Mouse (Mus musculus): ENCODE results near the gene Gm4869. TPM values are rescaled to one million over a fixed set of nuclear protein-coding genes. Genes with fewer than 3 reads are reported as not detected.
A peak's percentile ranks its signal among the peaks of the same experiment; 100 is the strongest.
"Not testable (repeated sequence)": the region's sequence is repeated elsewhere in the genome, so short reads cannot be mapped to it uniquely, and the experiment has no call there.

The Gm4869 gene
- total and polyA plus RNA-seq, 3 experiments, result 0.08 TPM; not detected in 2

- not testable (repeated sequence) for H3K36me3 ChIP-seq (ENCODE audit: control insufficient read depth in 1 of 2, insufficient read depth in 2 of 2, low read length in 2 of 2); H3K27me3 ChIP-seq (ENCODE audit: control insufficient read depth in 1 of 2, insufficient read depth in 2 of 2, low read length in 2 of 2); H3K79me2 ChIP-seq (ENCODE audit: control insufficient read depth, insufficient read depth, low read length, poor library complexity); H3K9me3 ChIP-seq (replicated peaks; ENCODE audit: insufficient read depth, low read length)
- Histone ChIP-seq H3K9ac (ENCODE audit: control insufficient read depth, low read depth, low read length, poor library complexity, severe bottlenecking) (peak overlapping the region; percentile 68), H3K4me3 (ENCODE audit: control insufficient read depth in 1 of 2, insufficient read depth in 1 of 2, low read depth in 2 of 2, low read length in 2 of 2) (peak overlapping the region; percentile 44 to 47), H3K27ac (ENCODE audit: control insufficient read depth, low read depth, low read length) (peak overlapping the region; percentile 73), H3K4me1 (ENCODE audit: control insufficient read depth in 1 of 2, insufficient read depth in 2 of 2, low read length in 2 of 2) (peaks cover 4 to 27% of the 10 kb centered on the region in 2 experiments)
- TF ChIP-seq SIN3A (IDR thresholded peaks at IDR 0.05; ENCODE audit: low read length) (peak; percentile 14; the same call in 1 of the 2 replicates), MYC (IDR thresholded peaks at IDR 0.05; ENCODE audit: low read depth, low read length) (0 out of 2 replicates have a peak, but pooled peaks have one; percentile 10), MAX (IDR thresholded peaks at IDR 0.05; ENCODE audit: low read length) (peak; percentile 46), POLR2A (IDR thresholded peaks at IDR 0.05; ENCODE audit: control insufficient read depth in 1 of 2, insufficient read depth in 1 of 2, low read depth in 1 of 2, low read length in 2 of 2, poor library complexity in 1 of 2) (peak in 1 of 2 experiments; percentile 51; a peak in 2 of 4 replicates), TBP (IDR thresholded peaks at IDR 0.05; ENCODE audit: low read depth, low read length) (0 out of 2 replicates have a peak, but pooled peaks have one; percentile 49), MXI1 (IDR thresholded peaks at IDR 0.05; ENCODE audit: low read depth, low read length) (peak; percentile 83)
- peak; percentile 81 for DNase-seq (ENCODE audit: low read depth, low spot score)
These were observed 57.5 kb downstream of the Gm4869 start for GRCm38 (mm10) chr5:140502925-140503324.

GRCm38 (mm10) chr5:140505208-140505780 is 59.8 kb downstream of the Gm4869 start, which contains the start of gene Chst12:
TSS of gene Chst12 (plus strand) at chr5:140505550.
- Histone ChIP-seq H3K79me2 (ENCODE audit: control insufficient read depth, insufficient read depth, low read length, poor library complexity) (no peaks in the 10 kb centered on the region; the same call in 1 of the 2 replicates), H3K27me3 (ENCODE audit: control insufficient read depth in 1 of 2, insufficient read depth in 2 of 2, low read length in 2 of 2) (no peaks in the 10 kb centered on the region)
- DNase-seq (ENCODE audit: low read depth, low spot score), result peak; percentile 99
- no peak for TF ChIP-seq UBTF (IDR thresholded peaks at IDR 0.05; ENCODE audit: borderline replicate concordance, insufficient read depth, low read depth, low read length)
- TF ChIP-seq MYB (IDR thresholded peaks at IDR 0.05; ENCODE audit: low read depth, low read length), result no peak
- no peak for TF ChIP-seq BHLHE40 (IDR thresholded peaks at IDR 0.05; ENCODE audit: borderline replicate concordance, low read depth, low read length)
- peak; percentile 99 for TF ChIP-seq MXI1 (IDR thresholded peaks at IDR 0.05; ENCODE audit: low read depth, low read length)
- peak; percentile 38 to 84; a peak in 3 of 4 replicates for TF ChIP-seq POLR2A (IDR thresholded peaks at IDR 0.05; ENCODE audit: control insufficient read depth in 1 of 2, insufficient read depth in 1 of 2, low read depth in 1 of 2, low read length in 2 of 2, poor library complexity in 1 of 2)
- TF ChIP-seq HCFC1 (IDR thresholded peaks at IDR 0.05; ENCODE audit: low read depth, low read length), result peak; percentile 73; the same call in 1 of the 2 replicates
- TF ChIP-seq NELFE (IDR thresholded peaks at IDR 0.05; ENCODE audit: low read depth, low read length), result peak; percentile 72
- TF ChIP-seq RAD21 (IDR thresholded peaks at IDR 0.05; ENCODE audit: low read depth, low read length), result no peak
- TF ChIP-seq ETS1 (IDR thresholded peaks at IDR 0.05; ENCODE audit: low read depth, low read length), result 0 out of 2 replicates have a peak, but pooled peaks have one; percentile 27
- TF ChIP-seq TBP (IDR thresholded peaks at IDR 0.05; ENCODE audit: low read depth, low read length), result peak; percentile 69; the same call in 1 of the 2 replicates
- peak; percentile 92 for TF ChIP-seq NRF1 (IDR thresholded peaks at IDR 0.05; ENCODE audit: insufficient read depth, low read depth, low read length, poor library complexity, severe bottlenecking)
- TF ChIP-seq E2F4 (IDR thresholded peaks at IDR 0.05; ENCODE audit: borderline replicate concordance, low read depth, low read length), result no peak
- peak; percentile 99 for TF ChIP-seq MAX (IDR thresholded peaks at IDR 0.05; ENCODE audit: low read length)
- TF ChIP-seq MAZ (IDR thresholded peaks at IDR 0.05; ENCODE audit: low read depth, low read length), result peak; percentile 91; the same call in 1 of the 2 replicates
- TF ChIP-seq TCF12 (IDR thresholded peaks at IDR 0.05; ENCODE audit: low read depth, low read length), result peak; percentile 37; the same call in 1 of the 2 replicates
- TF ChIP-seq USF2 (IDR thresholded peaks at IDR 0.05; ENCODE audit: borderline replicate concordance in 1 of 2, insufficient read depth in 1 of 2, low read depth in 1 of 2, low read length in 2 of 2), result no peak
- no peak for TF ChIP-seq MAFK (IDR thresholded peaks at IDR 0.05; ENCODE audit: borderline replicate concordance, low read depth, low read length)
- TF ChIP-seq EP300 (IDR thresholded peaks at IDR 0.05; ENCODE audit: low read depth in 1 of 2, low read length in 2 of 2), result peak in 1 of 2 experiments; percentile 4; a peak in 1 of 4 replicates
- no peak for TF ChIP-seq JUND (IDR thresholded peaks at IDR 0.05; ENCODE audit: low read depth, low read length)
- TF ChIP-seq USF1 (IDR thresholded peaks at IDR 0.05; ENCODE audit: low read depth, low read length), result peak; percentile 72
- no peak for TF ChIP-seq CHD1 (IDR thresholded peaks at IDR 0.05; ENCODE audit: low read depth, low read length)
- TF ChIP-seq SIN3A (IDR thresholded peaks at IDR 0.05; ENCODE audit: low read length), result peak; percentile 99
- TF ChIP-seq GATA1 (IDR thresholded peaks at IDR 0.05; ENCODE audit: low read depth, low read length), result no peak
- no peak for TF ChIP-seq GABPA (IDR thresholded peaks at IDR 0.05; ENCODE audit: low read depth, low read length)
- no peak for TF ChIP-seq TAL1 (IDR thresholded peaks at IDR 0.05; ENCODE audit: low read length)
- 0 out of 2 replicates have a peak, but pooled peaks have one; percentile 22 for TF ChIP-seq ELF1 (IDR thresholded peaks at IDR 0.05; ENCODE audit: low read depth, low read length)
- no peak for TF ChIP-seq ZMIZ1 (IDR thresholded peaks at IDR 0.05; ENCODE audit: low read depth, low read length)
- peak; percentile 92 for TF ChIP-seq MYC (IDR thresholded peaks at IDR 0.05; ENCODE audit: low read depth, low read length)

More at GRCm38 (mm10) chr5:140505208-140505780, 59.8 kb downstream of the Gm4869 start, which contains the start of gene Chst12:
- Histone ChIP-seq H3K27ac (ENCODE audit: control insufficient read depth, low read depth, low read length) (peak within 1 kb of the TSS; percentile 1; the same call in 1 of the 2 replicates), H3K9me3 (replicated peaks; ENCODE audit: insufficient read depth, low read length) (no peaks in the 10 kb centered on the region), H3K4me3 (ENCODE audit: control insufficient read depth in 1 of 2, insufficient read depth in 1 of 2, low read depth in 2 of 2, low read length in 2 of 2) (peak within 1 kb of the TSS; percentile 58 to 78), H3K9ac (ENCODE audit: control insufficient read depth, low read depth, low read length, poor library complexity, severe bottlenecking) (peak within 1 kb of the TSS; percentile 54), H3K36me3 (ENCODE audit: control insufficient read depth in 1 of 2, insufficient read depth in 2 of 2, low read length in 2 of 2) (peaks cover 0 to 10% of the 10 kb centered on the region in 2 experiments; a peak in 2 of 4 replicates), H3K4me1 (ENCODE audit: control insufficient read depth in 1 of 2, insufficient read depth in 2 of 2, low read length in 2 of 2) (peaks cover 4 to 27% of the 10 kb centered on the region in 2 experiments)

All from MEL (cell line).